Mouse (Mus musculus): ENCODE measurements around the gene Ftsj1.

DNA sequence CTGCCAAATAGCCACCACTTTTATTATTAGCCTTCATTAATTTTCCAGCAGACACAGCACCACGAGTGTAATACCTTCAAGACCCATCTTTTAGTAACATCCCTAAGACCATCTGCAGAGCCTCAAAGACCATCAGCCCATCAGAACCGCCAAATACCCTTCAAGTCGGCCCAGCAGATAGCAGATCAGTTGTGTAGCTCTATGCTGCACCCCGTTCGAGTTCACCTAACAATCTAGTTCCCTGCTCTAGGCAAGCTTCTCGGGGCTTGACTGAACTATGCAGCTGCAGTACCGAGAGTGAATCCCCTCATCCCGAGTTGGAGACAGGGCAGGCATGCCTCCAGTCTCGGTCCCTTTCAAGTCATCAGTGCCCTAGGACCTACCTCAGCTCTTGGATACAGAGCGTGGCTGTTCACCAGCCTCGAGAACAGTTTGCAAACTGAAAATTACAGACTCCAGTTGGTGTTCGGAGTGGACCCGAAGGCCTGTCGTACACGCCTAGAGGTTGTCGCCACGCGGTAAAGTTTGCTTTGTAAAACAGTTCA, 345 bp downstream of the Ftsj1 start:
- TF ChIP-seq CTCF (conservative IDR thresholded peaks at IDR 0.05; ENCODE audit: low read length) (no peak), NANOG (IDR thresholded peaks at IDR 0.05; ENCODE audit: borderline replicate concordance, low read length) (no peak), POU5F1 (IDR thresholded peaks at IDR 0.05; ENCODE audit: borderline replicate concordance, low read length) (no peak)
